Mouse (Mus musculus): ENCODE results near the gene Hmg20b. TPM values are rescaled to one million over a fixed set of nuclear protein-coding genes. Genes with fewer than 3 reads are reported as not detected.

The Hmg20b gene
- polyA plus RNA-seq, 1 experiment, result 51.8 TPM

DNA sequence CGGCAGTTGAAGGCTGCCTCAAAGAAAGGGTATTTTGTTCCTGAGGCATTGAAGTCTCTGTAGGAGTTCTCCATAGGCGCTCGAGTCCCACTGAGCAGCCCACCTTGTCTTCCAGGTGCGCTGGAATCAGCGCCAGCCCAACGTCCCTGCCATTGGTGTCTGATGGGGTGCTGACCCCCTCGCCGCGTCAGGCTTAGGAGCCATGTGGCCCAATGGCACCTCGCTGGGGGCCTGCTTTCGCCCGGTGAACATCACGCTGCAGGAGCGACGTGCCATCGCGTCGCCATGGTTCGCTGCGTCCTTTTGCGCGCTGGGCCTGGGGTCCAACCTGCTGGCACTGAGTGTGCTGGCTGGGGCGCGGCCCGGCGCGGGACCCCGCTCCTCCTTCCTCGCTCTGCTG, 18.0 kb downstream of the Hmg20b start:
- H3K27ac ChIP-seq (ENCODE audit: insufficient read depth, low read length), result no peak overlapping the region
- H3K36me3 ChIP-seq (ENCODE audit: control insufficient read depth, insufficient read depth, low read length, poor library complexity, severe bottlenecking), result no peaks in the 10 kb centered on the region
- H3K27me3 ChIP-seq (ENCODE audit: control insufficient read depth, insufficient read depth, low read length, poor library complexity, severe bottlenecking), result no peaks in the 10 kb centered on the region
- peak overlapping the region; percentile 10 for H3K9ac ChIP-seq (ENCODE audit: low read depth, poor library complexity, severe bottlenecking)
- H3K4me3 ChIP-seq (ENCODE audit: low read depth, low read length), result peak overlapping the region; percentile 44
- no peaks in the 10 kb centered on the region for H3K4me1 ChIP-seq (ENCODE audit: control insufficient read depth, insufficient read depth, low read length)
- no peaks in the 10 kb centered on the region for H3K9me3 ChIP-seq (replicated peaks; ENCODE audit: control insufficient read depth, insufficient read depth, low read length, poor library complexity, severe bottlenecking)
- TF ChIP-seq CTCF (IDR thresholded peaks at IDR 0.05; ENCODE audit: low read depth, low read length) (no peak), EP300 (IDR thresholded peaks at IDR 0.05; ENCODE audit: insufficient read depth, low read depth, low read length) (no peak), POLR2A (IDR thresholded peaks at IDR 0.05; ENCODE audit: insufficient read depth, low read length) (no peak)

DNA sequence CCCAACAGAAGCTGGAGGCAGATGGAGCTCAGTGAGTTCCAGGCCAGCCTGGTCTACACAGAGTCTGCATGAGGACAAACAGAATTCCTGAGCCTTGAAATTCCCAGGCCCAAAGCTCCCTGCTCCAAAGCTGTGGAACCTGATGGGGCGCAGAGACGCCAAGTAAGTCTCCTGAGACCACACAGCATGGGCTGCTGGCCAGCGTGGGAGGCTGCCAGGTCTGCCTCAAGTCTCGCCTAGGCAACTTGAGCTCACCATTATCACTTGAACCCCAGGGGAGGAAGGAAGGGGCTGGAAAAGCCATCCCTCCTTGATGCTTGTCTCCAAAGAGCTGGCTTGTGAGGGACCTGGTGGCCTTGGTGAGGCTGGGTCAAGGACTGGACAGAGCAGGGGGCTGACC, 20.3 kb downstream of the Hmg20b start:
- Histone ChIP-seq H3K9ac (ENCODE audit: low read depth, poor library complexity, severe bottlenecking) (no peak overlapping the region), H3K4me3 (ENCODE audit: low read depth, low read length) (no peak overlapping the region), H3K27me3 (ENCODE audit: control insufficient read depth, insufficient read depth, low read length, poor library complexity, severe bottlenecking) (no peaks in the 10 kb centered on the region), H3K27ac (ENCODE audit: insufficient read depth, low read length) (no peak overlapping the region), H3K36me3 (ENCODE audit: control insufficient read depth, insufficient read depth, low read length, poor library complexity, severe bottlenecking) (peaks cover 19% of the 10 kb centered on the region), H3K9me3 (replicated peaks; ENCODE audit: control insufficient read depth, insufficient read depth, low read length, poor library complexity, severe bottlenecking) (no peaks in the 10 kb centered on the region), H3K4me1 (ENCODE audit: control insufficient read depth, insufficient read depth, low read length) (no peaks in the 10 kb centered on the region)
- TF ChIP-seq POLR2A (IDR thresholded peaks at IDR 0.05; ENCODE audit: insufficient read depth, low read length) (no peak), EP300 (IDR thresholded peaks at IDR 0.05; ENCODE audit: insufficient read depth, low read depth, low read length) (no peak)

DNA sequence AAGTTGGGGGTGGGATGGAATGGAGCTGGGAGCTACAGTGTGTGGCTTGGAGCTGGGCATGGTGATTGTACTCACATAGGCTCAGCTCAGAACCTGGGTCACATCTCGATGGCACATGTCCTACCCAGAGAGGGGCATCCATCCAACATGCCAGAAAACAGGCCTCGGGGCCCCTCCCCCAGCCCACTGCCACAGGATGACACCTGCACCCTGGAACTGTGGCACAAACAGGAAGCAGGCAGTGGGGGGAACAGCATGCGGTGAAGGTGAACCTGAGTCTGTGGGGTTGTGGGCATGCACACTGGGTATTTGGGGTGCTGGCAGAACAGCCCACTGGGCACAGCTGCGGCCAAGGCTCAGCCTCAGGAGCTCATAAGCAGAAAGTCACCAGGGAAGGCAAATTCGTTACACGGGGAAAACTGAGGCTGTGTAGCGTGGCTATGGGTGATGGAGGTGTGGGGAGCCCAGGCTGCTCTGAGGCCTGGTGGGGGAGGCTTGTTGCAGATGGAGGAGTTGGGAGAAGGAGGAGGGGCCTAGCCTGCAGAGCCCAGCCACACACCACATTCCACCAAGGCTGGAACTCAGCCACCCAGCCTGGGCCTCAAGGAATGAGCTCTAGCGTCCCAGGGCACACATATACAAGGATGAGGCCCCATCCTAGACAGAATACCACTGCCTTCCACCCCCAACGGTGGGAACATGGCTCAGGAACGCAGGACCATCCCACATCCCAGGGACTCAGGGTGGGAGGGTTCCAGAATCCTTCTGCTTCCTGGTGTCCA, 20.9 kb downstream of the Hmg20b start:
- Histone ChIP-seq H3K27ac (ENCODE audit: insufficient read depth, low read length) (no peak overlapping the region), H3K9me3 (replicated peaks; ENCODE audit: control insufficient read depth, insufficient read depth, low read length, poor library complexity, severe bottlenecking) (no peaks in the 10 kb centered on the region), H3K27me3 (ENCODE audit: control insufficient read depth, insufficient read depth, low read length, poor library complexity, severe bottlenecking) (no peaks in the 10 kb centered on the region), H3K4me3 (ENCODE audit: low read depth, low read length) (no peak overlapping the region), H3K36me3 (ENCODE audit: control insufficient read depth, insufficient read depth, low read length, poor library complexity, severe bottlenecking) (peaks cover 23% of the 10 kb centered on the region), H3K9ac (ENCODE audit: low read depth, poor library complexity, severe bottlenecking) (no peak overlapping the region), H3K4me1 (ENCODE audit: control insufficient read depth, insufficient read depth, low read length) (no peaks in the 10 kb centered on the region)
- TF ChIP-seq POLR2A (IDR thresholded peaks at IDR 0.05; ENCODE audit: insufficient read depth, low read length), result no peak
- no peak for TF ChIP-seq CTCF (IDR thresholded peaks at IDR 0.05; ENCODE audit: low read depth, low read length)
- TF ChIP-seq EP300 (IDR thresholded peaks at IDR 0.05; ENCODE audit: insufficient read depth, low read depth, low read length), result no peak

DNA sequence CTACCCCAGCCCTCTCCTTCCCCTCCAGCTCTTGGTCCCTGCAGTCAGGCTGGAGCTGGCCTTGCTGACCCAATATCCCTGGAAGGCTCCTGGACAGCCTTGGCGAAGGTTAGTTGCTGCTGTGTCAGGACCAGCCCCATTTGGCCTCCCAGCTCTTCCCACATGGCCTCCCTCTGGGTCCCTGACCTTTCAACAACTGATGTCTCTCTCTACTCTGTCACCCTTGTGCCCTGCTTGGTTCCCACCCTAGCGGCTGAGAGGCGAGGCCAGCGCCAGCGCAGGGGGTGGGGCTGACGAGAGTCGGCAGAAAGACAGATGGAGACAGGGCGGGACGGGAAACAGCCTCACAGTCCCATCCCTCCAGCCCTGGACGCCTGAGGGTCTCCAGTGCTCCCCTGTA, 21.9 kb downstream of the Hmg20b start, which contains the start of gene Tbxa2r:
Tbxa2r (plus strand) TSS at position 346 of the 400 bp plus-strand sequence.
- Histone ChIP-seq H3K4me3 (ENCODE audit: low read depth, low read length) (no peak within 1 kb of the TSS), H3K4me1 (ENCODE audit: control insufficient read depth, insufficient read depth, low read length) (no peaks in the 10 kb centered on the region), H3K27ac (ENCODE audit: insufficient read depth, low read length) (no peak within 1 kb of the TSS), H3K9ac (ENCODE audit: low read depth, poor library complexity, severe bottlenecking) (no peak within 1 kb of the TSS), H3K27me3 (ENCODE audit: control insufficient read depth, insufficient read depth, low read length, poor library complexity, severe bottlenecking) (no peaks in the 10 kb centered on the region), H3K36me3 (ENCODE audit: control insufficient read depth, insufficient read depth, low read length, poor library complexity, severe bottlenecking) (peaks cover 28% of the 10 kb centered on the region), H3K9me3 (replicated peaks; ENCODE audit: control insufficient read depth, insufficient read depth, low read length, poor library complexity, severe bottlenecking) (no peaks in the 10 kb centered on the region)
- TF ChIP-seq POLR2A (IDR thresholded peaks at IDR 0.05; ENCODE audit: insufficient read depth, low read length) (no peak), EP300 (IDR thresholded peaks at IDR 0.05; ENCODE audit: insufficient read depth, low read depth, low read length) (0 out of 2 replicates have a peak, but pooled peaks have one; percentile 5)

DNA sequence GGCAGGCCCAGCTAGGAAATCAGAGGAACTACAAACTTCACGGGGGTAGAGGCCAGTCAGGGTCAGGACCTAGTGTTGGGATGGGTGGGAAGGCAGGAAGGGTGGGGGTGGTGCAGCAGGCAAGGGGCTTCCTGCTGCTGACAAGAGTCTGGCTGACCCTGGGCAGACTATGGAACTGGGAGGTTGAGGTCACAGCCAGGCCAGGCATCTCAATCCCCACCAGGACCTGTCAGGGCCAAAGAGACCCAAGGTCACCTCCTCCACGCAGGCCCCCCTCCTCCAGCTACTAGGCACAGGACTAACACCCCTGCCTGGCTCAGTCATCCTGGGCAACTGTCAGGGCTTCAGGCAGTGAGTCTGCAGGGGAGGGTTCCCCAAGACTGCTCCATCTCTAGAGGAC, 22.3 kb downstream of the Hmg20b start:
- Histone ChIP-seq H3K9ac (ENCODE audit: low read depth, poor library complexity, severe bottlenecking) (no peak overlapping the region), H3K36me3 (ENCODE audit: control insufficient read depth, insufficient read depth, low read length, poor library complexity, severe bottlenecking) (peaks cover 31% of the 10 kb centered on the region), H3K4me3 (ENCODE audit: low read depth, low read length) (no peak overlapping the region), H3K9me3 (replicated peaks; ENCODE audit: control insufficient read depth, insufficient read depth, low read length, poor library complexity, severe bottlenecking) (no peaks in the 10 kb centered on the region), H3K4me1 (ENCODE audit: control insufficient read depth, insufficient read depth, low read length) (no peaks in the 10 kb centered on the region), H3K27me3 (ENCODE audit: control insufficient read depth, insufficient read depth, low read length, poor library complexity, severe bottlenecking) (no peaks in the 10 kb centered on the region), H3K27ac (ENCODE audit: insufficient read depth, low read length) (no peak overlapping the region)
- TF ChIP-seq POLR2A (IDR thresholded peaks at IDR 0.05; ENCODE audit: insufficient read depth, low read length) (no peak), EP300 (IDR thresholded peaks at IDR 0.05; ENCODE audit: insufficient read depth, low read depth, low read length) (no peak), CTCF (IDR thresholded peaks at IDR 0.05; ENCODE audit: low read depth, low read length) (no peak)

DNA sequence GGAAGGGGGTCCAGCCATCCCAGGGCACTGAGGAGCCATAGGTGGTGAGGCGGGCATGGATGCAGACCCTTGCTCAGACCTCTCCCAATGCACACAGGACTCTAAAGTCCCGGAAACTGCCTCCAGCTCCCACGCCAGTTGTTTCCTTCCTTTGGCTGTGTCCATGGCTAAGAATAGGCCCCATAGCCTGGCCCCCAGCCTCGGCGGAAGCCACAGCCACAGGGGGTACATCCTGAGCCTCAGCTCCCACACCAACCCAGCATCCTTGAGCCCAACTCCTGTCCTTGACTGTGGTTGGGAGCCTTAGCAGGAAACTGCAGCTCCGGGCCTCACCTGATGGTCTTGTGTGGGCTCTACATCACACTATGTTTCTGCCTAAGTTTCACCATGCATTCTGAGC, 23.4 kb downstream of the Hmg20b start:
- no peaks in the 10 kb centered on the region for H3K9me3 ChIP-seq (replicated peaks; ENCODE audit: control insufficient read depth, insufficient read depth, low read length, poor library complexity, severe bottlenecking)
- no peak overlapping the region for H3K9ac ChIP-seq (ENCODE audit: low read depth, poor library complexity, severe bottlenecking)
- peaks cover 36% of the 10 kb centered on the region for H3K36me3 ChIP-seq (ENCODE audit: control insufficient read depth, insufficient read depth, low read length, poor library complexity, severe bottlenecking)
- H3K27me3 ChIP-seq (ENCODE audit: control insufficient read depth, insufficient read depth, low read length, poor library complexity, severe bottlenecking), result no peaks in the 10 kb centered on the region
- TF ChIP-seq POLR2A (IDR thresholded peaks at IDR 0.05; ENCODE audit: insufficient read depth, low read length) (no peak), CTCF (IDR thresholded peaks at IDR 0.05; ENCODE audit: low read depth, low read length) (no peak), EP300 (IDR thresholded peaks at IDR 0.05; ENCODE audit: insufficient read depth, low read depth, low read length) (no peak)
- H3K4me3 ChIP-seq (ENCODE audit: low read depth, low read length), result no peak overlapping the region
- H3K27ac ChIP-seq (ENCODE audit: insufficient read depth, low read length), result no peak overlapping the region
- H3K4me1 ChIP-seq (ENCODE audit: control insufficient read depth, insufficient read depth, low read length), result no peaks in the 10 kb centered on the region

All from ES-Bruce4 (cell line).